Mouse (Mus musculus) cerebellum, adult (tissue): Measurements from ENCODE around the gene Flnc.
"Not testable (repeated sequence)": the region's sequence is repeated elsewhere in the genome, so short reads cannot be mapped to it uniquely, and the experiment has no call there.

ENCODE experiments used
- ATAC-seq: cut with Nextera tagmentation; 2 replicates; pipeline ENCODE4 v1.9.2; 2017; ENCODE audit warnings: mild to moderate bottlenecking, moderate library complexity, mixed read lengths; ENCODE audit not compliant: insufficient number of reproducible peaks, low FRiP score, low TSS enrichment

Flnc gene

DNA sequence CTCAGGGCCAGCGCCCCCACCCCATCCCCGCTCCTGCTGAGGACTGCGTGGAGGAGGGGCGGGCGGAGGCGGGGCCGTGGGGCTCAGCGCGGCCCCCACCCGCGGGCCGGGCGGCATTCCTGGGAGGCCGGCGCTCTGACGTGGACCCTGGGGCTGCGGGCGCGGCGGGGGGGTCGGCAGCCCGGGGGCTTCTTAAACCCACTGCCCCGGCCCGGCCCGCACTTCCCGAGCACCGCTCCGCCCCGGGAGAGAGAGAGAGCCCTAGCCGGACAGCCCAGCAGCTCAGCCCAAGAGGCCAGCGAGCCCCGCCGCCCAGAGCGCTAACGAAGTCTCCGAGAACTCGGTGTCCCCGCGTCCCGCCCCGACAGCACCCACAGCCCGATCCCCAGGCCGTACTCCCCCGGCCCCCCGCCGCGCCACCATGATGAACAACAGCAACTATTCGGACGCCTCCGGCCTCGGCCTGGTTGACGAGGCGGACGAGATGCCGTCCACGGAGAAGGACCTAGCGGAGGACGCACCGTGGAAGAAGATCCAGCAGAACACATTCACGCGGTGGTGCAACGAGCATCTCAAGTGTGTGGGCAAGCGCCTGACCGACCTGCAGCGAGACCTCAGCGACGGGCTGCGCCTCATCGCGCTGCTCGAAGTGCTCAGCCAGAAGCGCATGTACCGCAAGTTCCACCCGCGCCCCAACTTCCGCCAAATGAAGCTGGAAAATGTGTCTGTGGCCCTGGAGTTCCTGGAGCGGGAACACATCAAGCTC is at the start of gene Flnc:
Gene Flnc (plus strand): TSS at position 219 of the 766 bp plus-strand sequence.
- ATAC-seq: no peak

DNA sequence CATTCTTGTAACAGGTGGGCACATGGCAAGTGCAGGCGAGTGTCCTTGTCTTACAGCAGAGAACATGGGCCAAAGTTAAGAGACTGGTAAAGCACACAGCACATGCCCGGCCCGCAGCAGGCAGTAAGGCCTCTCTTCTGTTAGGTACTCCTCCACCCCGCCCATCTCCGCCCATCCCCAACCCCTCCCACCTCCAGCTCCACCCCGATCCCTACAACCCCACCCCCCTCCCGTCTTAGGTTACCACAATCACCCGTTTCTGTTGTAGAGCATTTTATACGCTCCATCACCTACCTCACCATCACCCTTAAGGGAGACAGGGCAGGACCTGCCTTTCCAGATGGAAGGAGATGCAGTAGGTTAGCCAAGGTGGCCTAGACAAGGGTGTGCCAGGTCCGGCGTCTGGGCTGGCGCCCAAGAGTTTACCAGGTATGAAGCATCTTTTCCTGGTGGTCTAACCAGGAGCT is 45.0 kb upstream of the Flnc start, which contains the start of gene Opn1sw:
Gene Opn1sw (minus strand): TSS at position 417 of the 467 bp plus-strand sequence.
- peak; percentile 49; the same call in 1 of the 2 replicates for ATAC-seq

DNA sequence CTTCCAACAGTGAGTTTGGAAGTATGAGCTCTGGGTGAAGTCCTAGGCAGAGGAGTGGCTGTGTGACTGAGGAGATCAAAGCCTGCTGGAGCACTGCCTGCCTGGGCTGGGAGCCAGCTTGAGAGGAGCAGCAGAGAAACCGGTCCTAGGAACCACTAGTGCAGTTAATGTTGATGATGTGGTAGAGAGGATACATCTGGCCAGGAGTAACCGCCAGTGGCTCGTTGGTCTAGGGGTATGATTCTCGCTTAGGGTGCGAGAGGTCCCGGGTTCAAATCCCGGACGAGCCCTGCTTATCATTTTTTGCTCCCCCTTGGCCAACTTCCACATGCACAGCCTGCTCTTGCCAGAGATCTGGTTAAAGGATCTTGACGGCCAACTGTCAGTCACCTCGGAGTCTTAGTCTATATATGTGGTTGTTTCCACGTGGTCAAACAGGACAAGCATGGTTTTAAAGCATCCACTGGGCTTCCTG is 44.4 kb upstream of the Flnc start:
- peak; percentile 82 for ATAC-seq

DNA sequence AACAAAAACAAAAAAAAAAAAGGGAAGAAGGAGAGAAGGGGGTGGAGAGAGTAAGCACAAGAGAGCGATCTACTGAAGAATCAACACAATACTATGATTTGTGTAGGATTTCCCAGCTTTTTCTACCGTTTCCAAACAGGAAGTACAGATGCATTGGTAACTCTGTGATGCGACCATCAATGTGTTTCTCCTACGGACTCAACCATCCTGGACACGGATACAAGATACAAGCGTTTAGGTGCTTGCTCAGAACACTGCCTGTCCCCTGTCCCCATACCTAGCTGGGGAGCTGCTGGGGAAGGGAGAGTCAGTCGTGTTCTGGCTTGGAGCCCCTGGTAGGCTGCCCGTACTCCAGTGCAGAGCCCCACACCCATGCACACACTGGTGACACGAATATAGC is 43.6 kb upstream of the Flnc start:
- no peak for ATAC-seq

DNA sequence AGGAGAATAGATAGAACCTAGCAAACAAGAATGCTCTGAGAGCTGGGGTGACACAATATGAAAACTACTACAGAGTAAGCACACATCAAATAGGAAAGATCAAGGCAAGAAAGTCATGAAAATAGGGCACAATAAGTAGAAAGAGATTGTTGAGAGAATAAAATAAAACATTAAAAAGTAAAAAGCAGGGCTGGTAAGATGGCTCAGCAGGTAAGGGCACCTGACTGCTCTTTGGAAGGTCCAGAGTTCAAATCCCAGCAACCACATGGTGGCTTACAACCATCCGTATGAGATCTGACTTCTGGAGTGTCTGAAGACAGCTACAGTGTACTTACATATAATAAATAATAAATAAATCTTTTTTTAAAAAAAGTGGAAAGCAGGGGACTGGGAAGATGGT is 42.6 kb upstream of the Flnc start:
- not testable (repeated sequence) for ATAC-seq

DNA sequence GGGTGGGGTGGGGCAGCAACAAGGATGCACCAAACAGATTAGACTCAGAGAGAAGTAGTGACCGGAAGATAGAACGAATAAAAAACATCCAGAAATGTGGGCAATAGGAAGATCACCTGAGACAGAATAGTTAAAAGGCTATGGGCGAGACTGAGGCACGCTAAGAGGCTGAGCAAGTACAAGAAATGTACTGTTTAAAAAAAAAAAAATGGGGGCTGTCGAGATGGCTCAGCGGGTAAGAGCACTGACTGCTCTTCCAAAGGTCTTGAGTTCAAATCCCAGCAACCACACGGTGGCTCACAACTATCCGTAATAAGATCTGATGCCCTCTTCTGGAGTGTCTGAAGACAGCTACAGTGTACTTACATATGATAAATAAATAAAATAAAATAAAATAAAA is 41.8 kb upstream of the Flnc start:
- ATAC-seq: not testable (repeated sequence)

DNA sequence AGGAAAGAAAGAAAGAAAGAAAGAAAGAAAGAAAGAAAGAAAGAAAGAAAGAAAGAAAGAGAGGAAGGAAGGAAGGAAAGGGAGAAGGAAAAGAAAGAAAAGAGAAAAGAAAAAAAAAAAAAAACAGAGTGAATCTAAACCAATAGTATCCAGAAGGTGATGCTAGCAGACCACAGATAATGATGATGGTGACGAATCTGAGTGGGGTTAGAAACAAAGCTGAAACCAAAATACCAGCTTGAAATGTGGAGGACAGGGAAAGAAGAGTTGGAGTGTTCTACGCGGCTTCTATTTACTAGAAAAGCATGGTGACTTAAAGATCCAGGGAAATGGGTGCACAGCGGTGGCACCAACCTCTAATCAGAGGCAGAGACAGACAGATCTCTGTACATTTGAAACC is 41.3 kb upstream of the Flnc start:
- ATAC-seq: no peak

DNA sequence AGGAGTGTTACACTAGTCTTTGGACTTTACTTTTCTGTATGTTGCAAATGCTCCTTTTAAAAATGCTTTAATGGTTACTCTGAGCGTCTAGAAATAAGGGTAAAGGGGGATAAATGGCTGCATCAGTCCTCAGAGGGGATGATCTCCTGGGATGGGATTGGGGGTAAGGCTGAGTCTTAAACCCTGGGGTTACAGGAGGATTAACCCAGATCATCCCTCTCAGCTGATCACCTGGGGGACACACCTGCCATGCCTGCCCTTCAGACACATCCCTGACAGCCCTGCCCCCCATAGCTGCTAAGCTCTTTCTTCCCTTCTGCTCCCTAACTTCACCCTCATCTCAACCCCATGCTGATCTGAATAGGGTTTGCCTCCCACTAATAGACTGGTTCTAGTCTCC is 38.8 kb upstream of the Flnc start:
- ATAC-seq: no peak

DNA sequence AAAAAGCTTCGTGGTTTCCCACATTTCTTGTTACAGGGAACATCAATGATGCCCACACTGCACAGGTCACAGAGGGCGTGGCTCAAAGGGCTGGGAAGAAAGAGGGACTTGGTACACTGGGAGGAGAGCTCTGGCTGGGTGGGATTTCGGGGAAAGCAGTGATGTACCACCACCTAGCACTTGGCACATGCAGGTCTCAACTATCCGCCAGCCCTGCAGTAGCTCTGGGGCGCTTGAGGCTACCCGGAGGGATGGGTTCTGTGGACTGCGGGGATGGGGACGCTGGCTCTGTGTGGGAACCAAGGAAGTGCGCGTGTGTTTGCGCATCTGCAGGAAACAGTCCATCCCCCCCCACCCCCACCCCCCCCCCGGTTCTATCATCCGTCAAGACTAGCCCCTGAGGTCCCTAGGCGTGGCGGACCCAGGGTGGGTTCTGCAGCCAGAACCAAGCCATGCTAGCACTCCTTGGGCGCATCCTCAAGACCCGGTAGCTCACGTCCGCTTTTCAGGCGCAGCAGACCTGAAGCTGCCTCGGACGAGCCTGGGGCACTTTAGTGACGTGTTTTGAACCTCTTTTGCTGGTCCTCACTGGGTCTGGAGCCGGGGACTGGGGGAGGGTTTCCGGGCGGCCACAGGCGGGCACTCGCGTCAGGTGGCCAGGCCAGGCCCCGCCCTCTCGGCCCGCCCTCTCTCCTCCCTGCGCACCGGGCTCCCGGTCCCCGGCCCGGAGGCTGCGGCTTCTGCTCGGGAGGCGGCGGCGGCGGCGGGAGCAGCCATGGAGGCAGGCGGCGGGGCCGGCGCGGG is 36.9 kb upstream of the Flnc start, which contains the start of gene Ccdc136:
Gene Ccdc136 (plus strand): TSS at position 400 of the 804 bp plus-strand sequence.
- peak; percentile 85 for ATAC-seq

DNA sequence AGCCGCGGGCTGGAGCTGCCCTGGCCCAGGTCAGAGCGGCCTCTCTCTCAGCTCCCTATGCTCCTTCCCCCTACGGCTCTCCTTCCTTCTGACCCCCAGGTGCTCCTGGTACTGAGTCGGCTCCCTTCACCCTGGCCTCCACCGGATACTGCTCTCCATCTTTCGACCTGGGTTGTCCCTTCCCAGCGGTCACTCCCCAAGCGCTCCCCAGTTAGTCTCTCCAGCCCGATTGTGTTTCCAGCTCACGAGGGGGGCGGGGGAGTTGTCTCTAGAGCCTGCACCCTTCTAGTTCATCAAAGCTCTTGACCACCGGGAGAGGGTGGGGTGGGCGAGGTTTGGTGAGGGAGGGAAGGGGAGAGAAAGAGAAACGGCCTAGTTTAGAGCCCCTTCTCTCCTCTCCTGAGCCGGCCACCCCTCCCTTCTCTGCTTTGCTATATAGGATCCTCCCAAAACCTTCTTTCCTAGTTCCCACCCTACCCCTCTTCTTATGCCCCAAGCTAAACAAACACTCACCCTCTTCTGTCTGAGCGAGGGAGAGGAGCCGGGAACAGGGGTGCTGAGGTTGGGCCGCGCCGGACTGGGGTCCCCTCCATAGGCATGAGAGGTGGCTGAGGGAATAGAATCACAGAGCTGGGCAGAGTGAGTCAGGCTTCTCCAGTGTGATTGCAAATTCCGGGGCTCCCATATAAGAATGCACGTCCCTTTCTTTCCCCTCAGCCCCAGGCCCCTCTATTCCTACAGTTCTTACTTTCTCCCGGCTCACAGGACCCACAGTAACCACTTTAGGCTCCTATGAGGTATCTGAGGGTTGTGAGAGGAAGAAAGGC is 36.1 kb upstream of the Flnc start:
- ATAC-seq: peak; percentile 69

DNA sequence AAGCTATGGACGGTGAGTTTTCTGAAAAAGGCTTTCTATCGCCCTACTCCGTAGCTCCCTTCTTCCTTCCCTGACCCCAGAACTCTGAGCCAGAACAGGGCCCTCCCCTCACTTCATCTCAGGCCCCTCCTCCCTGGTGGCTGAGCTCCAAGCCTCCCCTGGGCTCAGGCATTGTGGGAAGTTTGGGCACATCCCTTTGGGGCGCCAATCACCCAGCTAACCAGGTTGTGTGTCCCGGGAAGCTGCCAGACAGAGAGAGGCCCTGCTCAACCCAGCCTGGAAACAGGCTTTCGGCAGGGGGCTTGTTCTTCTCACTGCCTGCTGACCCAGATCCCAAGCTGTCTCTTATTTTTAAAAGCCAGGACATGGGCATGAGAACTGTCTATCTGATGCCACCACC is 35.5 kb upstream of the Flnc start:
- peak; percentile 43; the same call in 1 of the 2 replicates for ATAC-seq

DNA sequence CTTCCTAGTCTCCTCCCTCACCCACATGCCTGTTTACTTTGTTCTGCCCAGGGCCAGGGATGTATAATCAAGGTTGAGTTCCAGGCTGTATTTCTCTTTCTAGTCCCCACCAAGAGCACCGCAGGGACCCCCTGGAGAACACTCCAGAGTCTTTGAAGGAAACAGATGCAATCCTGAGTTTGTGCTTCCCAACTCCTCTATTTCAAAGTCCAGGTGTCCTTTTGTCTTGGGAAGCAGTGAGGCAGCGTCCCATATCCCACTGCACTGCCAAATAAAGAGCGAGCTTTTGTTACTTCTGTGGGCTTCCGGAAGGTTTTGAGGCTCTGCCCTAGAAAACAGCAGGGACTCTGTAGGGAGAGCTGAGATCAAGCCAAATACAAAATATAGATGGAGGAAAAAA is 33.2 kb upstream of the Flnc start:
- ATAC-seq: no peak

DNA sequence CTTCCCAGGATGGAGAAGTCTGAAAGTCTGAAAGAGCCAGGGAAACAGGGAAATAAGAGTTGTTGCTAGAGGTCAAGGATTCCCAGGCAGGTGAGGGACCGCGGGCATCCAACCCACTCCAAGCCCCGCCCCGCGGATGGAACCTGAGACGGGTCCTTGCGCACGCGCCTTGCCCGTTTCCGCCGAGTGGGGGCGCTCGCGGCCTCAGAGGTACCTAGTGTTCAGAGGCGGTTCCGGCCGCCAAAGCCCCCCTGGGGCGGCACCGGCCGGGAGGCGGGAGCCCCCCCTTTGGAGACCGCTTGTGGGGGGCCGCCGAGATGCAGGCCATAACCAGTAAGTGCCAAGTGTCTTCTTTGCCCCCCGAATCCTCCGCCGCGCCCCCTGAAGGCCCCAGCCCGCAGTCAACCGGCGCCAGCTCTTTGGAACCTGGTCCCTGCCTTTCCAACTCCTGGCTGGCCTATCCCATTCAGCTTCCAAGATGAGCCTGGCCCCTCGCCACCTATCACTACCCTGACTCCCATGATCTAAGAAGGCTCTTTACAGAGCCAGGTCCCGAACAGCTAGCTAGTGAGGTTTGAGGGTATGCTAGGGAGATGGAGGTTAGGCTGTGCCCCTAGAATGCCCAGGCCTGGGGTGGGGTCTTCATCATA is 30.2 kb upstream of the Flnc start:
- no peak for ATAC-seq

DNA sequence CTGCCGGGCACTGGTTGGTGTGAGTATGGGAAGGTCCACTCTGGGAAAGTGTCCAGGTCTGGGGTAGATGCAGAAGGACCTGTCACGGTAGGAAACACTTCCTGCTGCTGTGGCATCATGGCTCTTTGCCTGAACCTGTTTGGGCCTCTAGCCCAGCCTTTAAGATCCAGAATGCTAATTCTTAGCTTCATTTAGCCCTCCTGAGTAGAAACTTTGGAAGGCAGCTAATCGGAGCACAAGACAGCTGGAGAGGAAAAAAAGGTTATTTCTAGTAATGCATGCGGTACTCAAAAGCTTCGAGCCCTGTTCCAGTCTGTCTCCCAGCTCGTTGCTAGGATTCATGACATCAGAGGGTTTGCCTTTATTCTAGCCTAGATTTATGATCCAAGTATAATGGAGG is 26.6 kb upstream of the Flnc start:
- ATAC-seq: no peak

DNA sequence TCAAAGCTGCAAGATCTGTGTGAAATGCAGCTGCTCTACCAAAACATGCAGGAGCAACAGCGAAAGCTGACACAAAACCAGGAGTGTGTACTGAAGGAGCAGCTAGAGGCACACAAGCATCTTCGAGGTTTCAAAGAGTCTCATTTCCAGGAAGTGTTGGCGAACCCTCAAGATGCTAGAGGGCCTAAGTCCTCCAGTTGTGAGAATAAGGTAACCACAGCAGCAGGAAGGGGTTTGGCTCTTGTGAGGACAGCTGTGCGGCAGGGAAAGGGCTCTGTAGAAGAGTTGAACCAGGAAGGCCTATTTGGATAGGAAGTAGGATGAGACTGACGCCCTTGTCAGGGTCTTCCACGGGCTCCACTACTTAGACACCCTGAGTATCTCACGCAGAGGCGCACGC is 17.6 kb upstream of the Flnc start:
- ATAC-seq: no peak

DNA sequence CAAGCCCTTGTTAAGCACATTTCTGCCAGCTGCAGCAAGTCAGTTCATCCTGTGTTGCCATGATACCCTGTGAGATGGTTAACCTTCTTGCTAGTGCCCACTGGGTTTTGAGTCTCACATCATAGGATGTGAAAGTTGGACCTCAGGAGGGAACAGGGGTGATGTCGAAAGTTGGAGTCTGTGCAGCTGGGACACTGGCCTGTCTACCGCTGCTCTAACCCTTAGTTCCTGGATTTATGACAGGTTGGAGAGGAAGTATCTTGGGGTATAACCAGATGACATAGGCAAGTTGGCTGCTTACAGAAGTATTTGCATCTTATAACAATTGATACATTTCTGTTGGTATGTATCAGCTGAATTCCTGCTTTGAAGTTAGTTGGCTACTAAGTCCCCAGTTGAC is 12.5 kb upstream of the Flnc start:
- ATAC-seq: no peak

DNA sequence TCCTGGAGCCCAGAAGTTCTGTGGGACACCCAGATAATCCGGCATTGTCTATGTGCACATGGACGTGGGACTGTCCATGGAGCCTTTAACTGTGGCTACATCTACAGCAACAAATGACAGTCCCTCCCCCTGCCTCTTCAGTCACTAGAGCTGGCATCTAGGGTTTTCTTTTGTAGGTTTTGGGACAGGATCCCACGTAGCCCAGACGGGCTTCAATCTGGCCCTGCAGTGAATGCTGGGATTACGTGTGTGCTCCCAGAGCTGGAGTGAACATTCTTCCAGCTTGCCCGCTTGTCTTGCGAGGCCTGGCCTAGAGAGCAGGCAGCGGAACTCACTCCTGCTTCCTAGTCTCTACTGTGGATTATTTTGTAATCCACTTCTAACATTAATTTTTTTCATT is 7.9 kb upstream of the Flnc start:
- no peak for ATAC-seq

DNA sequence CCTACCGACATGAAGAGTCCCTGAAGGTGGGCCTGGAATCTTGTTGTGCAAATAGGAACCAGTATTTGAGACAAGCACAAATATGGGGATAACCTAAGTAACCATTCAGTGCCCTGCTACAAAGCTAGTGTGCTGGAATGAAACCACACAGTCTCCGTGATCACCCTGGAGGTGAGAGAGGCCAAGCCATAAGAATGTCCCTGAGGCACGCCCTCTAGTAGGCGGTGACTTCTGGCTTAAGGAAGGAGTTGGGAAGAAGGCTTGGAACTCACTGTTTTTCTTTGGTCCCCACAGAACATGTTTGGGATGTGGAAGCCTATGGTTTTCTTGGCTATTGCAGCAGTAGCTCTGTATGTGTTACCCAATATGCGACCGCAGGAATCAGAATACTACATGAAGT is 6.7 kb upstream of the Flnc start:
- no peak for ATAC-seq

DNA sequence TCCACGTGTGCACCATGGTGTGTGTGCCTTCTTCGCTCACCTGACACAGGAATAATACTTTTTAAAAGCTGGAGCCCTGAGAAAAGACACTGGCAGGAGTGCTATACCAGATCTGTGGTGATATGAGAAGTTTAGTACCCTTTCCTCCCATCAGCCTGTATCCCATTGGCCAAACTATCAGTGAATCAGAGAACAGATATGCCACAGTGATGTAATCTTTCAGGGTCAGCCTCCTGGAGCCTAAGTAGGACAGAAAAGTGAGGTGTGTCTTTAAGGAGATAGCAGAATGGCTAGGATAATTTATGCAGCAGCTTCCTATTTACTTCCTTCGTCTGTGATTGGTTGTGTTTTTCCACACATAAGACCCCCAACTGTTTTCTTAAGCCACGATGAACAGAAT is 4.9 kb upstream of the Flnc start:
- ATAC-seq: no peak
